26 mouse cellular contexts compared by ENCODE assay signal in the genomic region with DNA sequence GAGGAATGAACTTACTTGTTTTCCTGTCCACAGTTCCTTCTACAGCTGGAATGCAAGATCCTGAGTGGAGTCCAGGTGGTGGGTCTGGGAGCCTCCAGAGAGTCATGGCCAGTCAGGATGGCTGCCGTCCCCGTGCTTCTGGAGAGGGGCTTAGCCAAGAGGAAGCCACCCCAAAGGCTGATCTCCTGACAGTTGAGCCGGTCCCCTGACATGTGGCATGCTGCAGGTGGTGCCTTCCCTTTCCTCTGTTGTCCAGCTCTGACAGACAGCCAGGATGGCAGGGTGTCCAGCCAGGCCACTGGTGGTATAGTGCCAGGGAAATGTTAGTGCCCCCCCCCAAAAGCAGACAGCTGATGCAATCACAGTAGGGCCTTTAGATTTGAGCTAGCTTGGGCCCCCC. TPM values are rescaled to one million over a fixed set of nuclear protein-coding genes. Genes with fewer than 3 reads are reported as not detected.
"Had no signal": no experiment of that assay in that cellular context is flagged by ENCODE, and none has a peak within 500 bp of the region (broad histone marks: within the 10 kb centered on the region; RNA-seq: fewer than 3 reads in every experiment).

No protein-coding gene starts in this region.

- ATAC-seq: forebrain, embryonic 13.5 days; forebrain, embryonic 14.5 days; forebrain, embryonic 16.5 days; forebrain, postnatal 0 days had no signal

- H3K27me3 ChIP-seq: embryonic facial prominence, embryonic 12.5 days; embryonic facial prominence, embryonic 15.5 days; forebrain, embryonic 13.5 days; forebrain, embryonic 15.5 days; heart, embryonic 12.5 days had no signal

- H3K4me1 ChIP-seq: embryonic facial prominence, embryonic 12.5 days; embryonic facial prominence, embryonic 13.5 days; embryonic facial prominence, embryonic 15.5 days; forebrain, embryonic 13.5 days had no signal

- H3K27ac ChIP-seq: embryonic facial prominence, embryonic 10.5 days; embryonic facial prominence, embryonic 12.5 days; embryonic facial prominence, embryonic 13.5 days; embryonic facial prominence, embryonic 15.5 days; forebrain, embryonic 10.5 days; forebrain, embryonic 12.5 days; forebrain, embryonic 13.5 days; forebrain, embryonic 15.5 days; heart, embryonic 10.5 days had no signal

- H3K36me3 ChIP-seq: embryonic facial prominence, embryonic 10.5 days; embryonic facial prominence, embryonic 12.5 days; embryonic facial prominence, embryonic 13.5 days; embryonic facial prominence, embryonic 15.5 days; forebrain, embryonic 10.5 days; forebrain, embryonic 12.5 days; forebrain, embryonic 15.5 days; heart, embryonic 10.5 days; heart, embryonic 12.5 days had no signal

- H3K9ac ChIP-seq: embryonic facial prominence, embryonic 12.5 days; embryonic facial prominence, embryonic 13.5 days; embryonic facial prominence, embryonic 15.5 days; forebrain, embryonic 12.5 days; forebrain, embryonic 13.5 days; forebrain, embryonic 15.5 days; forebrain, postnatal 0 days; heart, embryonic 12.5 days had no signal

- H3K4me3 ChIP-seq: embryonic facial prominence, embryonic 10.5 days; embryonic facial prominence, embryonic 12.5 days; embryonic facial prominence, embryonic 13.5 days; embryonic facial prominence, embryonic 15.5 days; erythroblast, embryonic 14.5 days; forebrain, embryonic 10.5 days; forebrain, embryonic 12.5 days; forebrain, embryonic 13.5 days; forebrain, embryonic 15.5 days; heart, embryonic 10.5 days; heart, embryonic 12.5 days had no signal

- DNase-seq: cerebellum, adult 9-10 months; cerebellum, adult 9-11 months; cerebellum, postnatal 10 days; cerebellum, postnatal 14 days; cerebellum, postnatal 25 days; cerebellum, postnatal 36 days; embryo, embryonic 11 days; forebrain, postnatal 0 days; gastrocnemius, postnatal 14 days; gastrocnemius, postnatal 25 days; gastrocnemius, postnatal 36 days; heart, adult 18-20 months had no signal

RNA-seq across cellular contexts. Expression of a gene that starts 16.9 kb away (rescaled TPM):
- total RNA-seq: granulocyte monocyte progenitor cell, adult 5-6 weeks had no signal
- polyA plus RNA-seq: erythroblast, embryonic 14.5 days had no signal
